Mouse (Mus musculus) kidney, embryonic 15.5 days (tissue): ENCODE results near the gene Gpr45. TPM values are rescaled to one million over a fixed set of nuclear protein-coding genes. Genes with fewer than 3 reads are reported as not detected.
"Not testable (repeated sequence)": the region's sequence is repeated elsewhere in the genome, so short reads cannot be mapped to it uniquely, and the experiment has no call there.

Source experiments
- ATAC-seq: fragments of 200-750 bp; cut with Nextera tagmentation; replicated peaks from 2 replicates; pipeline ENCODE4 v1.8.0; 2017; ENCODE audit warnings: moderate TSS enrichment; ENCODE audit not compliant: low FRiP score
- H3K27ac ChIP-seq: fragments of 300-500 bp; sonication (generic); 2 replicates; pipeline ENCODE4 v1.5.1; 2015; ENCODE audit warnings: mild to moderate bottlenecking, inconsistent platforms
- H3K27me3 ChIP-seq: fragments of 300-500 bp; sonication (generic); 2 replicates; pipeline ENCODE4 v1.6.1; 2015; ENCODE audit warnings: inconsistent platforms
- H3K36me3 ChIP-seq: fragments of 300-500 bp; sonication (generic); 2 replicates; pipeline ENCODE4 v1.6.1; 2015; ENCODE audit warnings: inconsistent platforms
- H3K4me1 ChIP-seq: fragments of 300-500 bp; sonication (generic); 2 replicates; pipeline ENCODE4 v1.6.1; 2015; ENCODE audit warnings: inconsistent platforms
- H3K4me2 ChIP-seq: fragments of 300-500 bp; sonication (generic); 2 replicates; pipeline ENCODE4 v1.6.1; 2015; ENCODE audit warnings: moderate library complexity, mild to moderate bottlenecking, inconsistent platforms
- H3K4me3 ChIP-seq: fragments of 300-500 bp; sonication (generic); replicated peaks from 2 replicates; pipeline ENCODE4 v1.5.1; 2015; ENCODE audit warnings: mild to moderate bottlenecking, inconsistent platforms
- H3K9ac ChIP-seq: fragments of 300-500 bp; sonication (generic); 2 replicates; pipeline ENCODE4 v1.6.1; 2015; ENCODE audit warnings: mild to moderate bottlenecking, inconsistent platforms
- H3K9me3 ChIP-seq: fragments of 300-500 bp; sonication (generic); replicated peaks from 2 replicates; pipeline ENCODE4 v1.6.1; 2016; ENCODE audit warnings: inconsistent platforms
- WGBS: fragments of 180-500 bp; shearing (Covaris S2); methylation state at CpG from one replicate; pipeline ENCODE4 v1.1.7; 2015; ENCODE audit warnings: mixed read lengths; 5-methylcytosine and 5-hydroxymethylcytosine counted together
- polyA plus RNA-seq: library from polyadenylated mRNA; unstranded; fragments of >200 nt; fragmentation: Nextera tagmentation; extraction: Ambion mirVana; gene quantifications from 2 replicates; pipeline ENCODE4 v1.2.1, GENCODE M21; 2015

The Gpr45 gene
- polyA plus RNA-seq, 1 experiment from 2014 or later: 13.1 TPM

DNA sequence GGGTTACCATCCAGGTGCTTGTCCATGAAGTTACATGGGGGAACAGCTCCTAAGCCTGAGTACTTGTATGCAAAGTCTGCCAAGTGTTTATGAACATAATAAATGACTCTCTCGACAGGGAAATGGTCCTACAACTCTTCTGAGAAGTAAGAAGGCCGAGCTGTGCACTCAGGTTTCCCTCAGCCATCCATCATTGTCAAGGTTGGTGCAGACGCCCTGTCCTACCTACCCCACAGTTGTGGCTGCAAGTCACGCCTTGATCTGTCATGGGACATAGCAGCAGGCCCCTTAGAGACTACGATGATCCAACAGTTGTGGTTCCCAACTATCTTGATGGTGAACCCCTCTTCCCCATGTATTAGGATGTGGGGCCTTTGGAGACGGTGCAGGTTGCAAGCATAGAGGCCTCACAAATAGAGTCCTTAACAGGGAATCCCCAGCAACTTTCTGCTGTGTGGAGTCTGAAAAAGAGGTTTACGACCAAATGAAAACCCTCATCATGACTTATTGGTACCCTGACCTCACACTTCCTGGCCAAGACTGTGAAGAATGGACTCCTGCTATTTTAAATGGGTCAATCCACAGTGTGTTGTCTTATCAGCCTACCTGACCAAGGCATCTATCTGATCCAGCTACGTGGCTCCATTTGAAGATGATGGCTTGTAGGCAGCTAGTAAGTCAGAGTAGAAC lies 30.6 kb downstream of the Gpr45 start:
- 27% methylated on average over 8 of the region's 8 CpGs for WGBS
- H3K4me2 ChIP-seq: no peak overlapping the region
- H3K4me1 ChIP-seq: peaks cover 15% of the 10 kb centered on the region
- H3K27ac ChIP-seq: no peak overlapping the region
- no peaks in the 10 kb centered on the region for H3K36me3 ChIP-seq
- no peaks in the 10 kb centered on the region for H3K9me3 ChIP-seq
- peak; percentile 89 for ATAC-seq
- no peak overlapping the region for H3K4me3 ChIP-seq
- H3K9ac ChIP-seq: no peak overlapping the region
- H3K27me3 ChIP-seq: no peaks in the 10 kb centered on the region

DNA sequence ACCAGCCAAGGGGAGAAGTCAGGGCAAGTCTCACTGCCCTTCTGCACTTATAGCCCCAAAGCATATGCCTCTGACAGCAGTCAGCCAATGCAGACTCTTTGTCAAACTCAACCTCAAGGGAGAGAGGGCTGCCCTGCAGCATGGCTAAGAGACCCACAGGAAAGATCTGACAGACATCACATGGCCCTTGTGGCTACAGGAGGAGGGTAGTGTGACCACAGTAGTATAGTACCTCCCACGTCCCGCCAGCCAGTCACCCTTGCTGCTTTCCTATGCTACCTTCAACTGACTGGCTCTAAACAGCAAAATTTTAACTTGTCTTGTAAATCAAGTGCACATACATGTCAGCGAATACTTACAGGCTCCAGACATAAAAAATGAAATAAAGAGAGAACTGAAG lies 31.4 kb downstream of the Gpr45 start:
- 63% methylated on average over 3 of the region's 3 CpGs for WGBS
- H3K27ac ChIP-seq: no peak overlapping the region
- no peaks in the 10 kb centered on the region for H3K36me3 ChIP-seq
- no peaks in the 10 kb centered on the region for H3K27me3 ChIP-seq
- peak; percentile 30; the same call in 1 of the 2 replicates for ATAC-seq
- H3K9ac ChIP-seq: no peak overlapping the region
- no peaks in the 10 kb centered on the region for H3K9me3 ChIP-seq
- H3K4me2 ChIP-seq: no peak overlapping the region
- no peak overlapping the region for H3K4me3 ChIP-seq
- peaks cover 15% of the 10 kb centered on the region for H3K4me1 ChIP-seq

- Histone ChIP-seq H3K36me3 (no peaks in the 10 kb centered on the region), H3K9me3 (no peaks in the 10 kb centered on the region), H3K27ac (no peak overlapping the region), H3K4me3 (no peak overlapping the region), H3K27me3 (no peaks in the 10 kb centered on the region), H3K9ac (no peak overlapping the region), H3K4me2 (no peak overlapping the region), H3K4me1 (0 out of 2 replicates have a peak, but pooled peaks cover 3% of the 10 kb centered on the region)
- ATAC-seq: no peak
- WGBS: 89% methylated on average over 2 of the region's 2 CpGs
Observed at GRCm38 (mm10) chr1:42988996-42989395, 36.3 kb downstream of the Gpr45 start.

DNA sequence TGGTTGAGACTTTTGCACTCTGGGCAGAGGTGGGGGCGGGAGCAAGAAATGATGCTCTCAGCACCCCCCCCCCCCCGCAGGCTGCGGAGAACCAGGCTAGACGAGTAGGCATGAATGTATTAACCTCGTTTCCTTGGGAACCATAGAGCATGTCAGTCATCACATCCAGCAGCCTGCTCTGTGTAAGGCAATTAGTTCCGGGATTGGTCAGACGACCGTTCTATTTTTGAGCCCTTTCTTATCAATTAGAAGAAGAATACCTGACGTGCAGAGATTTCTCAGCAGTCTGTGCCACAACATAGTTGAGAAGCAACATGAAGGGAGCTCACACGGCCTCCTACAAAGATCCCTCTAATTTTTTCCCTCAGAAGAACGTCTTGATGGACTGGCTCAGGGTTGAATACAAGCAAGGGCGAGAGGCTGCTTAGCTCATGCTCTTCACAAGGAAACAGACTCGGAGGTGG lies 53.4 kb downstream of the Gpr45 start:
- Histone ChIP-seq H3K9me3 (no peaks in the 10 kb centered on the region), H3K36me3 (no peaks in the 10 kb centered on the region), H3K27me3 (no peaks in the 10 kb centered on the region), H3K9ac (no peak overlapping the region), H3K27ac (no peak overlapping the region), H3K4me1 (0 out of 2 replicates have a peak, but pooled peaks cover 3% of the 10 kb centered on the region), H3K4me3 (no peak overlapping the region), H3K4me2 (peak overlapping the region; percentile 20; the same call in 1 of the 2 replicates)
- ATAC-seq: 0 out of 2 replicates have a peak, but pooled peaks have one; percentile 52
- WGBS: 53% methylated on average over 13 of the region's 13 CpGs

GRCm38 (mm10) chr1:43006524-43006923 lies 53.9 kb downstream of the Gpr45 start:
- Histone ChIP-seq H3K27me3 (no peaks in the 10 kb centered on the region), H3K27ac (no peak overlapping the region), H3K4me1 (0 out of 2 replicates have a peak, but pooled peaks cover 3% of the 10 kb centered on the region), H3K4me2 (no peak overlapping the region), H3K9me3 (no peaks in the 10 kb centered on the region), H3K36me3 (no peaks in the 10 kb centered on the region), H3K9ac (no peak overlapping the region), H3K4me3 (no peak overlapping the region)
- WGBS: 80% methylated on average over 4 of the region's 4 CpGs
- ATAC-seq: no peak

- no peak overlapping the region for H3K4me3 ChIP-seq
- 88% methylated on average over 4 of the region's 4 CpGs for WGBS
- no peaks in the 10 kb centered on the region for H3K27me3 ChIP-seq
- H3K27ac ChIP-seq: no peak overlapping the region
- no peaks in the 10 kb centered on the region for H3K36me3 ChIP-seq
- no peak overlapping the region for H3K9ac ChIP-seq
- H3K4me2 ChIP-seq: no peak overlapping the region
- no peaks in the 10 kb centered on the region for H3K9me3 ChIP-seq
- H3K4me1 ChIP-seq: 0 out of 2 replicates have a peak, but pooled peaks cover 3% of the 10 kb centered on the region
- ATAC-seq: no peak
Observed at GRCm38 (mm10) chr1:43010461-43010860, 57.8 kb downstream of the Gpr45 start.

- not testable (repeated sequence) for H3K36me3 ChIP-seq, H3K9me3 ChIP-seq, H3K4me2 ChIP-seq, H3K27me3 ChIP-seq, H3K4me1 ChIP-seq, H3K4me3 ChIP-seq, H3K9ac ChIP-seq
- 81% methylated on average over 7 of the region's 7 CpGs for WGBS
- peak; percentile 69; the same call in 1 of the 2 replicates for ATAC-seq
- 0 out of 2 replicates have a peak overlapping the region, but pooled peaks have one; percentile 6 for H3K27ac ChIP-seq
Observed at GRCm38 (mm10) chr1:43015153-43015685, 62.5 kb downstream of the Gpr45 start.

- H3K27me3 ChIP-seq: no peaks in the 10 kb centered on the region
- no peaks in the 10 kb centered on the region for H3K36me3 ChIP-seq
- no peak overlapping the region for H3K4me3 ChIP-seq
- H3K9ac ChIP-seq: no peak overlapping the region
- no peaks in the 10 kb centered on the region for H3K9me3 ChIP-seq
- no peaks in the 10 kb centered on the region for H3K4me1 ChIP-seq
- WGBS: 90% methylated on average over 7 of the region's 7 CpGs
- H3K27ac ChIP-seq: no peak overlapping the region
- H3K4me2 ChIP-seq: no peak overlapping the region
- no peak for ATAC-seq
Observed at GRCm38 (mm10) chr1:43036014-43036413, 83.3 kb downstream of the Gpr45 start.

DNA sequence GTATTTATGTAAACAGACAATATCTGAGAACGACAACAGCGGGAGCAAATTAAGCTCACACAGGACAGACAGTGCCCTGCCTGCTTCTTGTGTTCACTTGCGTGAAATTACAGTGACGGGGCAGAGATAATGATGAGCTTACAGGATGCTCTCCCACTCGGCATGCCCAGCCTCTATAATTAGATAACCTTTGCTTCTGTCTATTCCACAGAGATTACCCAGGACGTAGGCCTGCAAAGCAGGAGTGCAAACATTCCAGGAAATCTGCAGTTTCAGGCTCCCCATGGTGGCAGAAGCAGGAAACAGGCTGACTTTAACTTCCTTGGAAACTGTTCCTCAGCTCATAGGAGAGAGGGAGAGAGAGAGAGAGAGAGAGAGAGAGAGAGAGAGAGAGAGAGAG lies 89.6 kb downstream of the Gpr45 start:
- H3K4me1 ChIP-seq: peaks cover 31% of the 10 kb centered on the region
- WGBS: 33% methylated on average over 6 of the region's 6 CpGs
- no peaks in the 10 kb centered on the region for H3K36me3 ChIP-seq
- H3K27ac ChIP-seq: peak overlapping the region; percentile 6; the same call in 1 of the 2 replicates
- no peak for ATAC-seq
- no peaks in the 10 kb centered on the region for H3K27me3 ChIP-seq
- no peak overlapping the region for H3K4me2 ChIP-seq
- H3K4me3 ChIP-seq: no peak overlapping the region
- H3K9ac ChIP-seq: no peak overlapping the region
- H3K9me3 ChIP-seq: no peaks in the 10 kb centered on the region

- peak; percentile 66 for ATAC-seq
Observed at GRCm38 (mm10) chr1:43045204-43045982, 92.7 kb downstream of the Gpr45 start.

DNA sequence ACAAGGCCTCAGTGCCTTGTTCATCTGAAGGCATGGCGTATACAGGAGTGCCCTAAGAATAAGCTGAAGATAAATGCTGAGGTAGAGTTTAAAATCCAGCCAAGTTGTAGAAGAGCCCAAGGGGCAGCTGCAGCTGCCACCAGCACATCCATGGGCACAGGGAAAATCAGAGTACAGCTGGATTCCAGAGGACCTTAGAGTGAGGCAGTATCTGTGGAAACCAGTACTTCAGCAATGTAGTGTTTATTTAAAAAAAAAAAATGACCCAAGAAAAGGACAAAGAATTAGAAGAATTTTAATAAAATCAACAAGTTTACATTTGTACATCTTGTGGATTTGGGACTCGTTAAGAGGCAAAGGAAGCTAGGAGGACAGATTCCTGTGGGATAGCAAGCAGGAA lies 94.3 kb downstream of the Gpr45 start:
- Histone ChIP-seq H3K36me3 (peaks cover 35% of the 10 kb centered on the region), H3K27me3 (no peaks in the 10 kb centered on the region), H3K4me2 (no peak overlapping the region), H3K9ac (no peak overlapping the region), H3K4me3 (no peak overlapping the region), H3K9me3 (no peaks in the 10 kb centered on the region), H3K4me1 (peaks cover 27% of the 10 kb centered on the region), H3K27ac (no peak overlapping the region)
- no peak for ATAC-seq
- WGBS: 80% methylated on average over 2 of the region's 2 CpGs

More at GRCm38 (mm10) chr1:43045204-43045982, 92.7 kb downstream of the Gpr45 start:
- Histone ChIP-seq H3K36me3 (peaks cover 19% of the 10 kb centered on the region), H3K9me3 (no peaks in the 10 kb centered on the region), H3K27ac (peak overlapping the region; percentile 66), H3K27me3 (no peaks in the 10 kb centered on the region), H3K4me2 (peak overlapping the region; percentile 36), H3K9ac (no peak overlapping the region), H3K4me3 (no peak overlapping the region), H3K4me1 (peaks cover 31% of the 10 kb centered on the region)
- 30% methylated on average over 14 of the region's 14 CpGs for WGBS

GRCm38 (mm10) chr1:43047811-43048210 lies 95.1 kb downstream of the Gpr45 start:
- WGBS: 87% methylated on average over 10 of the region's 10 CpGs
- no peak for ATAC-seq
- peaks cover 42% of the 10 kb centered on the region for H3K36me3 ChIP-seq
- H3K9ac ChIP-seq: no peak overlapping the region
- H3K27ac ChIP-seq: no peak overlapping the region
- peaks cover 24% of the 10 kb centered on the region for H3K4me1 ChIP-seq
- H3K9me3 ChIP-seq: no peaks in the 10 kb centered on the region
- no peaks in the 10 kb centered on the region for H3K27me3 ChIP-seq
- no peak overlapping the region for H3K4me3 ChIP-seq
- H3K4me2 ChIP-seq: no peak overlapping the region
